Mouse (Mus musculus) thymus, postnatal 14 days (tissue): ENCODE measurements at regions not wholly inside any gene's neighbourhood (a gene's known extent, or its start where the extent isn't known, plus 50 kb on each side); places are given as distances from the start of the nearest gene placed in this dataset.

Source experiments
- DNase-seq: peaks from one replicate; pipeline ENCODE4 v3.0.0; 2021

DNA sequence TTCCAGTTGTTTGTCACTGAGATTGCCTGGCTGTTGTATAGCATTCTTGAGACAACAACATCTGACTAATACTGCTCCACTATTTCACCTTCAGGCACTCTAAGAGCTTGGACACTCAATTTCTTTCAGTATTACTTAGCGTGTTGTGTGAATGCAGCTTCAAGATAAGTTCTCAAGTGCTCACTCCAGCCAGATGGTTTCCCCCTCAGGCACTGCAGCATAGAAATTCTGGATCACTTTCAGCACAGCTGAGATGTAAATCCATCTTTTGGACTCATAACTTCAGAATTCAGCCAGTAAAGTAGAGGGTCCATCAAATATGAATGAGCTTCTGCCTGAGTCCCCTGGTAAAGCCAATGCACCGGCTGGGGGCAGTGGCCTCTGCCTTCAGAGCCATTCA lies 608.8 kb downstream of the Gm9195 start:
- DNase-seq, result no peak

DNA sequence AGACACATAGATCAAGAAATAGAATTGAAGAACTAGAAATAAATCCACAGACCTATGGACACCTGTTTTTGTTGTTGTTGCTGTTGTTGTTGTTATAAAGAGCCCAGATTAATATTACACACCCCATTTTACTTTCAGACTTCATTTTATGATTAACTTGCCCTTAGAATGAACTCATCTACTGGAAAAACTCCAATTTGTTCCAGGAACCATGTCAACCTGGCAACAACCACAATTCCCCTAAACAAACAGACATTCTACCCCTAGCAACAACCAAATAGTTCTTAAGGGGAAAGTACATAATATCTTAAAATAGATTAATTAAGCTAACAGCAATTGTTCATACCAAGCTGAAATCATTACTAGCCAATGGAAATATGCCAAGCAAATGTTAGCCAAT lies 646.1 kb downstream of the Gm9195 start:
- DNase-seq, result no peak

DNA sequence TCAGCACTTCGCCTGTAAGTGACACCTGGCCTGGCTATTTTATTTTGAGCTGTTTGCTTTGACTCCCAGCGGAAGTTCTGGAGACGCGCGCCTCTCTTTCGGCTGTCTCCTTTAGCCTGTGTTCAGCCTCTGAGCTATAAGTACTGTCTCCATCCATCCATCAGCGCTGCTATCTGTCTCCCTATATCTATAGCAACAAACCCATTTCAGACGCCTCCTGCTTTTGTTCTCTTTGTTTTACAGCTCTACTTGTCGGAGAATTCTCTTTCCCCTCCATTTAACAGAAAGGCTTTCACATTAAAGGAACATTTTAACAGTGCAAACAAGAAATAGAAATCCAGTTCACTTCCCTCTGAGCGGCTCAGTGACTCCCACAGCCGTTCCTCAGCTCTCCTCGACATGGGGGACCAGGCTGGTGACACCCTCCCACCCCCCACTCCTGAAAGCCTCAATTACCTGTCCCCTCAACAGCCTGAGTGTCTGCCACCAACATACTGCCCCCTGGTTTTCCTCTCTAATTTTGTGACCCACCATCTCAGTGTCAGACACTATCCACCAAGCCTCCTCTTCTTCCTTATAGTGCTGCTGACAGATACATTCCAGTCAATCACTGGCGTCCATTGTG lies 682.7 kb downstream of the Gm9195 start:
- DNase-seq, result no peak

DNA sequence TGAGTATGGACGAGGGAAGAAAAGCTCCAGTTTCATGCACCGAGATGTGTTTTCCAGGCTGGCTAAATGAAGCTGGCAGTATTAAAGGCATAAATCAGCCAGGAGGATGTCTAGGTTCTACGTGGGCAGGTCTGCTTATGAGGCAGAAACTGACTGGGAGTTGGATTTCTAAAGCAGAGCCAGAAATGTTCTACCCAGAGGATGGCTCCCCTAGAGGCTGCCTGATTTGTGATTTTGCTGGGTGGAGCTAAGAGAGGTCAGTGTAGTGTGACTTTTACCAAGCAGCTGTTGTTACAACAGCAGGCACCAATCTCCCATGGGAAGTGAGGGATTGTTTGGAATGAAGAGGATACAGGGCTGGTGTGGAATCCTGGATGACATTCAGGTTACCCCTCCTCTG lies 686.0 kb downstream of the Gm9195 start:
- DNase-seq, result no peak

DNA sequence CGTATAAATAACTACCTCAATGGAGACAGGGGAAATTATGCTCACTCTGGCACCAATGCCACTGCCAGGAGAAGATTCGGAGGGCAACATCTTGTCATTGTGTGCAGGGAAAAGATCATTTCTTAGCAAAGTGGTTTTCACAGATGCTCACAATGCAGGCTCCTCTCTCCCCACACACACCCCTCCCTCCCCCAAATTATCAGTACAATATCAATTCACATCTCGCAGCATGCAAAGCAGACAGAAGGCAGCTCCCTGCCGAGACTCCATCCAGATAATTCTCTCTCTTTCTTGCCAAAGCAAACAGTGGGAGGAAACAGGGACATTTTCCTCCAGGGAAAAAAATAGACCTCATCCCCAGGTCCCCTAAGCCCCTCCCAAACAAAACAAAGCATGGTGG lies 691.8 kb downstream of the Gm9195 start:
- no peak for DNase-seq

DNA sequence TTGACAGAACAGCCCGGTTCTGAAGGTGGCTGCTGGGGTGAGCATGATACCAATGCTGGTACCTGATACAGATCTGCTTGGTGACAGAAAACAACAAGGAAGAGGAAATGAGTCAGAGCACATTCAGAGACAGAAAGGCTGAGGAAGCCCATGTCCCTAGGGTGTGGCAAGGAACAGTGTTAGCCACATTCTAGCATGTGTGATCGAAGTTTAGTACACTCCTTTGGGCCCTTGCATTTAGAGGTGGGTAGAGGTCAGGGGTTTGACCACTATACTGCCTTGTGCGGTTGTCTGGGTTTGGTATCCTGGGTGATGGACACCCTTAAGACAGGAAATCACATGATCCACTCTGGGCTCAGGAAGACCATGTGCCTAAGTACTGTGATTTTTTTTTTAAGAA lies 695.9 kb downstream of the Gm9195 start:
- no peak for DNase-seq

DNA sequence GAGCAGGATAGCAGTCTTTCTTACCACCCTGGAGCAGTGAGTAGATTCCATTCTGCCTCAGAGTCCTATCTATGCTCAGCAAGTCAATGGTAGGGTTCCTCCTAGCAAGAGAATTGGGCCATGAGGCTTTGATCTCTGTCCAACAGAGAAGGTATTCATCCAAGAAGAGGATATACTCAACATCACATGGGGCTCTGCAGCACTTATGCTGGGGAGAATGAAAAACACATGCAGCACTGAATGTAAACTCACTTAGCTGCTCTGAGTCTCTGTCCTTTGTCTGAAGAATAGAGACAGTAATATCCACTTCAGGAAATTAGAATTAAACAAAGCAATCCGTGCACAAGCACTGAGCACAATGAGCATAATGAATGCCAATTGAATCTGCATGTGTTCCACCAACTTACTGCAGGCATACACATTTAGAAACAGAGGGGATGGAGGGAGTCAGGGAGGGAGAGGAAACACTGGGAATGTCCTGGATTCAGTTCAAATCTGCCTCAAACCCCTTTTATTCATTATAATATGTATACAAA lies 714.6 kb downstream of the Gm9195 start:
- no peak for DNase-seq

DNA sequence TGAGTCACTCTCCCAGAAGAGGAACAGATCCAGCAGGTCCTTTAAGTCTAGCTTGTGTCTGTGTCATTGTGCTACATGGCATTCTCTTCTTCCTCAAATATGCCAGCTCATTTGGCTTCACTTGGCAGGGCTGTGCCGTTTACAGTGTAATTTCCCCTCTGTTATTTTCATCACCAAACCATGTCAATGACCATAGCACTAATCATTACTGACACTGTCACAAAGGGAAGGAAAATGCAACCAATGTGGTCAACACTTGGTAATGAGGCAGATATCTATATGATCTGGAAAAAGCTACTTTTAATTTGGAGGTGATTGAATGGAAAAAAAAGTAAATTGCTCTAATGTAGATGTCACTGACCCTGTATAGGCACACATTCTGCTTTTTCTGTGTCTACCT lies 724.8 kb downstream of the Gm9195 start:
- no peak for DNase-seq

DNA sequence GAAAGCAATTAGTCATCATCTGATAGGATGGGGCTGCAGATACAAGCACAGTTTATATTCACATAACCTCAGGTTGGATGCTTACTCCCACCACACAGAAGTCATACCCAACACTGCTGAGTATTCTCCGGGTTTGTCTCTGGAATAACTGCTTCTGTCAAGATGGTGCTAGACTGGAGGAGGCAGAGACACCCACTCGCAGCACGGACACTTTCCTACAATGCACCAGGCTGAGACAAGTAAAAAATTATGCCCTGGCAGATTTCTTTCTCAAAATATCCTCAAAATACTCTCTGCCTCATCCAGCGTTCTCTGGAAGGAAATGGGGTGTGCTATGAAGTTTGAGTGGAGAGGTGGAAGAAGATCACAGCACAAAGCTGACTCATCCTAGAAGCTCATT lies 763.1 kb downstream of the Gm9195 start:
- DNase-seq, result no peak

DNA sequence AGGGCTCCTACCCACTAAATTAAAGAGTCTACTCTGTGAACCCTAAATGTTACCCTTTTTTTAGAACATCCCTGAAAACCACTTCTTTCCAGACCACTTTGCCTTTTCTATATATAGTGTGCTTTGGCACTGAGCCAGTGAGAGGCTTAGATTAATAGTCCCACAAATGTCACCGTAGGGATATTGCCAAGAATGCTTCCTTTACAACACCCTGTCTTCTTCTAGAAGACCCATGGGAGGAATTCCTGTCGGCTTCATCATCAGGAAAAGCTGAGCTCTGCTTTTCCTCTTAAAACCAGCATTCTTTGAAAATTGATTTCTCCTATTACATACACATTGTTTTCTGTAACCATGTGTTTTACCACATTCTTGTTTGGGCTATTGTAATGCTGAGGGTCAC lies 768.1 kb downstream of the Gm9195 start:
- no peak for DNase-seq

DNA sequence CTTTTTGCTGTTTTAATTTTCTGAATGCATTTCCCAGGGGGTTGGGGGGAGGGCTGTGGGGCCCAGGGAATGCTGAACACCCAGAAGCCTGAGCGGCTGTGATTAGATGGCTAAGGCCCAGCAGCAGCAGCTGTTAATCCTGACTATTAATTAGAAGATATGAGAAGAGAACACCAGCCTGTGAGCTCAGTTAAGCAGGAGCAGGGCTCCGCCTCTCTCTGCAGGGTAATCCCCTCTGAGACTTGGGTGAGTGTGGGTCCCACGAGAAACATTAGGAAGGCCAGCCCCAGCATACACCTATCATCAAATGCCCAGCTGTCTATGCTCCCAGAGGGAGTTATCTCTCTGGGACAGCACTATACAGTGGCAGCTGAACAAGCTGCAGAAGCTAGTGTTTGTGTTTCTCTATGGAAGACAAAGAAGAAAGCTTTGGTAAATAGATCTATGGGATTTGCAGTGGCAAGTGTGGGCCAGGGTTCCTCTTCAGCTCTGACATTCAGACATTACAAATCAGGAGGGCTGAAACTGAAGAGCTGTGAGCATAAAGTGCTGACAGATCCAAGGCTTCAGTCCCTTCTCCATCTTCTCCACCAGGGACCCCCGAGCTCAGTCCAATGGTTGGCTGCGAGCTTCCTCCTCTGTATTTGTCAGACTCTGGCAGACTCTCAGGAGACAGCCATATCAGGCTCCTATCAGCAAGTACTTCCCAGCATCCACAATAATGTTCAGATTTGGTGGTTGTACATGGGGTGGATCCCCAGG lies 781.9 kb downstream of the Gm9195 start:
- DNase-seq, result no peak

DNA sequence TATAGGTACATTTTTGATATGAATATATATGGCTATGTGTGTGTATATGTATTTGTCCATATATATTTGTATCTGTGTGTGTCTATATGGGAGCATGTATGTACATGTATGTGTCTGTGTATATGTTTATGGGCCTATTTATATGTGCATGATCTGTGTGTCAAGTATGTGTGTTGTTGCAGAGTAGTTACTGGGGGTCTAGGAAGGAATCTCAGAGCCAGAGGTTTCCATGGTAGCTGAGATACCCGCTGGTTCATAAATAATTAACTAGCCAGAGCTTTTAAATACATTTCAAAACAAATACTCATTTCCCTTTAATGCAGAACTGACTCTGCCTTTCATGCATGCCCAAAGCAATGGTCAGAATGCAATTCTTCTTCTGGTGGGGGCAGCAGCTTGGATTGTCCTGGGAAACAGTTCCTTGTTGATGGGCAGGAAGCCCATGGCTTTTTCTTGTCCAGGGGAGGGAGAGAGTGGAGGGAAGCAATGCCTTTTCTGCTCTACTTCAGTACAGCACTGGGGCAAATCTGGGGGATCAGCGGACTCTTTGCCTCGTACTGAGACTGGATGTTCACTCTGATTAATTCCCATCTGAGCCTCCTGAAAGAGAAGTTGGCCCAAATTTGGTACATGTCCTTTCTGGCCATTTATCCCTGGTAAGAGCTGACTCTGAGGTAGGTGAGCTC lies 798.7 kb downstream of the Gm9195 start:
- no peak for DNase-seq

DNA sequence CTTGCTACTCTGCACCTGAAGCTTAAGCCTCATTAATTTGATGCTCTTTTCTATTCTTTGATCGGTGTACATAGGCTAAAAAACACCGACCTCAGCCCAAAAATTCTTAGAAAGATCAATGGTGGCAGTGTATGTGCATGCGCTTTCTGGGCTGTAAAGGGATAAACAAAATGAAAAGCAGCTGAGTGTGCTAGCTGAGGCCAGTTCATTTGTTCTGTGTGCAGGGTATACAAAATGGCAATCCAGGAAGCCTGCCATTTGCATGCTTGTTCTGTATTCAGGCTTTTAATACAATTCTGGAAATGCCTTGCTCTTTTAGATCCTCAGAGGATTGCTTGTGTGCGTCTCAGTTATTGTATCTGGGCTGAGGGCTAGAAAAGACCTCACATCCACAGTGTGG lies 817.1 kb downstream of the Gm9195 start:
- no peak for DNase-seq

DNA sequence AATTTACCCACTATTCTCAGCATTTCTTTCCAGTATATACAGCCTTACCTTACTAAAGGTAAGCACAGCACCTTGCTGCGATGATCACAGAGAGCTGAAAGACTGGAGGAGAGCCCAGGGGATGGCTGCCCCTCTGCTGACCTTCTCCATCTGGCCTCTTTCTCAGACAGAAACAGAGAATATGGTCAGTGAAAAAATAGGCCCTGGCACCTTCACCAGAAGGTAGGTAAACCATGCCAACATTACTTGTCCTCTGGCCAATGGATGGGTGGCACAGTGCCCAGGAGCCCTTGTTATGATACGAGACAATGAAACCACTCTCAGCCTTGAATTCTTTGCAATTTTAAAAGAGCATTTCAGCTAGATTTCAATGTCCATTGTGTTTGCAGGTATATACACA lies 817.8 kb downstream of the Gm9195 start:
- DNase-seq, result no peak

DNA sequence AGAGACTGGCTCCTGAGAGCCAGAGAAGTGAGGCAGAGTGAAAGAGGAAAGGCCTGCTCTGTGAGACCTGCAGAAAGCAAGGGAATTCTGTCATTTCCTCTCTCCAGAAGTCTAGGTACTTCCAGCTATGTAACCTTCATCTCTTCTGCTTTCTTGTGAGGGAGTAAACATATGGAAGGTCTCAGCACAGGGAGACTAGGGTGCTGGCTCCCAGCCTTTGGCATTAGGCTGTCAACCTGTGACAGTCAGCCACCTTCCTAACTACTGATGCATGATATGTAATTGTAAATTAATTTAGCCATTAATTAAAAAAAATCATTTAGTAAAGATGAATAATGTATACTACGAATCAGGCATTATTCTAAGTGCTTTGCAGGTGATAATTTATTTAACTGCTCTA lies 819.2 kb downstream of the Gm9195 start:
- DNase-seq, result no peak

DNA sequence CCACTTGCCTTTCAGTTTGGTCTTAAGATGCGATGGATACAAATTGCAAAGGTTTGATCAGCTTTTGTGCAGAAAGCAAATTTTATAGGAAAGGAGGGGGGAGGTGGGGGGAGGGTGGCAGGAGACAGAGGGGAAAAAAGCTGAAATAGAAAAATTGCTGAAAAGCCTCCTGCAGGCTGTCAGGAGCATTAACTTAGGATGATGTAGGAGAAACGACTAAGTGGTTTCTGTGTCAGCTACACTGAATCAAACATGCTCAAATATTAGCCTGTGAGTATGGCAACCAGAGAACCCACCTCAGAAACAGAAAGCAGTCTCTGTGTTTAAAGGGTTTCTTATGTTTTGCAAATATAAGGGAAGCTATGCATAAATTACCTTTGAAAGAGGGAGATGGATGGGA lies 819.6 kb downstream of the Gm9195 start:
- DNase-seq, result no peak

DNA sequence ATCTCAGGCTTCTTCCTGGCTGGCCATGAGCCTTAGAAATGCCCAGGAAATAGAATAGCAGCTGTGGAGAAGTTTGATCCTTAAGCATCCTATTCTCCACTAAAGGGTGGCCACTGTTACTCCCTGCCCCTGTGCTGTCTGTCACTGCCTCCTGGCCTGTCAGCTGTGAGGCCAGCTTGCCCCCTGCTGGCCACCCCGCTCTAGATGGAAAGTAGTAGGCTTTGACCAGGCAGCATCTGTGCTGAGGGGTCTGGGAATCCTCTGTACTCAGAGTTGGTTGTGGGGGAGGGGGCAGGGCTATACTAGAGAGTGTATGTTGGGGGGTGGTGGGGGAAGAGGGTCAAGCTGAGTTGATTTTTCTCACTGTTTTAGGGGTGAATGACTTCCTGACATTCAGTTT lies 821.2 kb downstream of the Gm9195 start:
- peak; percentile 31 for DNase-seq

DNA sequence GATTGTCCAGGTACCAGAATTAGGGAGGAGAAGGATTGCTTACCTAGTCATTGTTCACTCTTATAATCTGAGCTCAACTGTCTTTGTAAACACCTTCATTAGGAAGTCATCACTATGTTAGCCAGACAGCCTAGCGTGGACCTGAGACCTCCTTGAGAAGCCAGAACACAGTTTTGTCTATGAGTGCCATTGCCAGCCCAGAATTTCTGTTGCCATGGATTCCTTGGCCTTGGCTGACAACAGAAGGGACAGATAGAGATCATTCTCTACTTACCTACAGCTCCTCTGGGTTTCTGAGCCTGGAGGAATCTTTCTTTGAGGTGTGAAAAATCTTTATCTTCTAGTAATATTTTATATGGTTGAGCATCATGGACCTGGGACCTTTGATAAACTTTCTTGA lies 825.0 kb downstream of the Gm9195 start:
- DNase-seq, result no peak

DNA sequence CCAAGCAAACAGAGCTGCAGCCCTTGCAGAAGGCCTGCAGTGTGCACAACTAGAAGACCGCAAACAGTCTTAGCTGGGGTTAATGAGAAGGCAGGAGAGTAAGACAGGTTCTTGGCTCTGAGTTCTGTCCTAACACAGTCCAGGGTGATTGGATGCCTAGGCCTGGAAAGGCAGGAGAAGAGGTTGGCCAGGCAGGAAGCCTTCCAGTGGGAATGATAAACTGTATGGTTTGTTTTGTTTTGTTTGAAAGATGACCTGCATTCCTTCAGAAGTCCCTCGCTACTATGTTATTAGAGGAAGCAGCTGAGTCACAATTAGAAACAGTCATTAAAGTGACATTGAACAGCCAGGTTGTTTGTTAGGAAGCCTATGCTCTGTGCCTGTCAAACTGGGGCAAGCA lies 831.5 kb downstream of the Gm9195 start:
- DNase-seq, result no peak

DNA sequence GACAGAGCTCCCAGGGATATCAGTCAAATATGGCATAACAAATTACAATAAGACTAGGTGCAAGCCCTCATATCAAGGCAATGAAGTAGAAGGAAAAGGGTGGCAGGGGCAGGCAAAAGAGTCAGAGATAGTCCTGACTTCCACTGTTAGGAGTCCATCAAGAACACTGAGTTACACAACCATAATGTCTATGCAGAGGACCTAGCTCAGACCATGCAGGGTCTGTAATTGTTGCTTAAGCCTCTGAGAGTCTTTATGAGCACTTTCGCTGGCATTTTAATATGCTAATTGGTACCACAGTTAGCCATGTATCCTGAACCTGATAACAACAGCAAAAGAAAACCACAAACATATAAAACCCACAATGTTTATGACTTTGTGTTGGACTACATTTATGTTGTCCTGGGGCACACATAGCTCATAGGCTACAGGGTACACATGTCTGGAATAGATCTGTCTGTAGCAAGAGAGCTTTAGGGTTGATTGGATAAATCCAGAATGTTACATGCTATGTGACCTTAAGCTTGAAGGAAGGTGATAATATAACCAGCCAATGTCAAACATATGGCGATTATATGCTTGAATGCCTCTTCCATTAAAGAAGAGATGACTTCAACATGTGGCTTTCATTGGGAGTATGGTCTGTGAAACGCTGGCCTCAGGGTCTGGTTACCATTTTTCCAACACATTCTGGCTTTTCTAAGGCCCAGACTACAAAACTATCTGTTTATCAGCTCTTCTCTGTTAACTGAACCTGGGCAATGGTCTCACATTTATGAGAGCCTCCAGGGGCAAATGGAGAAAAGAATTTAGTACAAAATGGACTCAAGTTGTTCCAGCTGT lies 836.6 kb downstream of the Gm9195 start:
- no peak for DNase-seq

DNA sequence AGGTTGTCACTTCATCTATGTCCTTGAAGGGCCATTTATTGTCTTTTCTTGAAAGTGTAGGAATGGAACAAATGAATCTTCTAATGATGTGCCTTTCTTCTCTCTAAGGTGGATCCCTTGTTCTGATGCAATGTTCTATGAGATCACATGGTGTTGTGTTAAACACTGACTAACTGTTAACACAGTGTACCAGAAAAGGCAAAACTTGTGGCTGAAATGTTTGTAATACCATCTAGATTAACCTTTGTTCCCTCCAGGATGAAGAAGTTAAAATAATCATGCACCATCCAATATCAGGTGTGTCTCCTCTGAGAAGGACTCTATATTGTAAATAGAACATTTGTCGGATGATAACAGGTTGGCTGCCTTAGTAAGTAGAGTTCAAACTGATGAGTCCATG lies 849.1 kb downstream of the Gm9195 start:
- DNase-seq, result no peak

DNA sequence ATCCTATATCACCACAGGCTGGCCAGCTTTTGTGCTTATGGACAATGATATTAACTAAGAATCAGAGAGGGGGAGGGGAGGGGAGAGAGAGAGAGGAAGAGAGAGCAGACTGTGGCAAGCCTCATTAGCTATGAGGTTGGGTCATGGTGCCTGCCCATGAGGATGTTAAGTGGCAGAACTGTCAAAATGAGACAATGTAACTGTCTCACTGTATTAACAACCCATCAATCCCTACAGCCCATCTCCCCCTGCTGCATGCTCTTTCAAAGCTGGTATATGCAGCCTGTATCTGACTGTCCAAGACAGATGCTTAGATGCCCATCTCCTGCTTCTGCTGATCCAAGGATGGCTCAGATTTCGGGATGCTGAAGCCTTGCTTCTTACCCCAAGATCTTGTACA lies 852.6 kb downstream of the Gm9195 start:
- no peak for DNase-seq

DNA sequence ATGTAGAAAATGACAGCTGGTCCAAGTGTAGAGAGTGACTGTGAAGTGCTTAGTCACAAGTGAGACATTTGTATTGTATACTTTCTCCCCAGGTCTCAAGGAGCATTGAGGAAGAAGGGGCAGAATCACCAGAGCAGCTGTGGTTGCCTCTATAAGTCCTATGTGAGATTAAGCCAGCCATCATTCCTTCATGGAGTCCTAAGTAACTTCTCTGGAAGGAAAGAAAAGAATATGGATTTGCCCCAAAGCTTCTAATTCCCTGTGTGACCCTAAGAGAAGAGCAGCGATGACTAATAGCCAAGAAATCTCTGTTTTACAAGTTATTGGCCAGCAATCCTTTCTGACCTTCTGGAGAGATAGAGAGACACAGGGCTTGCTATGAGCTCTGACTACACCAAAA lies 856.5 kb downstream of the Gm9195 start:
- no peak for DNase-seq
